Mouse (Mus musculus) liver, adult 2 months (tissue): Measurements from ENCODE around the gene Prelid1.

Experiments used
- CTCF ChIP-seq: fragments of 200-500 bp; IDR thresholded peaks from 2 replicates; pipeline ENCODE4 v1.5.1; 2011; ENCODE audit warnings: low read depth, low read length, control low read depth
- POLR2A ChIP-seq: fragments of 200-500 bp; IDR thresholded peaks from 2 replicates; pipeline ENCODE4 v1.6.1; 2011; ENCODE audit warnings: low read length, control low read depth; ENCODE audit not compliant: insufficient read depth; ENCODE audit errors: extremely low read depth

DNA sequence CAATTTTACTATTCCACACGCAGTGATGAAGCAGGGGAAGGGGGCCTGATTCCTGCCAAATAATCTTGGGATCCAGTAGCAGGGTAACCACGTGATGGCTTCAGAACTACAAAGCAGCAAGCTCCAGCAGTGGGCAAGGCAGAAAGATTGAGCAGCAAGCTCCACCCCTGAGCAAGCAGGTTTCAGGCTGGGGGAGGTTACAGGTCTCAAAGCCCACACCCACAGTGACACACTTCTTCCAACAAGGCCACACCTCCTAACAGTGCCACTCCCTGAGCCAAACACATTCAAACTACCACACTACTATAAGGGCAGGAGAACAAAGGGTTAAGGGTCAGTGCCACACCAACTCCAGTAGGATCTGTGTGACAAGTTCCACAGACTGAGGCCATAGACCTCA lies 19.0 kb downstream of the Prelid1 start:
- TF ChIP-seq CTCF: no peak
- no peak for TF ChIP-seq POLR2A
